Mouse (Mus musculus): ENCODE measurements at regions not wholly inside any gene's neighbourhood (a gene's known extent, or its start where the extent isn't known, plus 50 kb on each side); places are given as distances from the start of the nearest gene placed in this dataset.

DNA sequence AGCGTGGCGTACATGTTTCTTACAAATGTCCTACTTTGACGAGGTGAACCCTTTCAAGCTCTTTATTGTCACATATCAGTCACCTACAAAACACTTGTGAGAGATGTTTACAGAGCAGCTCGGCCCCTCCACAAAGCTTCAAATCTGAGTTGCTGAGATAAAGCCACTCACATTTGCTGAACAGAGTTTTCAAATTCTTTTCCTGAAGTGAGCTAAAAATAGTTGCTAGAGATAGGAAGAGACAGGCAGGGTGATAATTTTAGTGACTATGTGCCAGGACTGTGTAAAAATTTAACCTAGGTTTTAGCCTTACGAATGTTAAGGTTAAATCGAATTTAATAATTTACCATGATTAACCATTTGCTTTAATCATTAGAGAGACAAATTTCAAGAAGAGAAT, 52.3 kb upstream of the Gm47985 start:
- H3K36me3 ChIP-seq (ENCODE audit: control insufficient read depth, insufficient read depth, low read length) = no peaks in the 10 kb centered on the region
- 0 out of 2 replicates have a peak, but pooled peaks have one; percentile 27 for ATAC-seq (replicated peaks; ENCODE audit: insufficient number of reproducible peaks, low FRiP score, low TSS enrichment)
- no peaks in the 10 kb centered on the region for H3K27me3 ChIP-seq (ENCODE audit: control insufficient read depth, insufficient read depth, low read length)
- peak overlapping the region; percentile 22 for H3K4me2 ChIP-seq
- H3K4me3 ChIP-seq (ENCODE audit: low read depth, low read length) = no peak overlapping the region
- no peaks in the 10 kb centered on the region for H3K9me3 ChIP-seq (replicated peaks; ENCODE audit: control insufficient read depth, low read length)
- 26% methylated on average over 6 of the region's 6 CpGs for WGBS (ENCODE audit: insufficient replicate concordance)
- H3K4me1 ChIP-seq (ENCODE audit: control insufficient read depth, insufficient read depth, low read length) = peaks cover 24% of the 10 kb centered on the region
- 0 out of 2 replicates have a peak overlapping the region, but pooled peaks have one; percentile 5 for H3K9ac ChIP-seq (ENCODE audit: low read depth, low read length)
- peak overlapping the region; percentile 82 for H3K27ac ChIP-seq (ENCODE audit: low read depth, low read length)

DNA sequence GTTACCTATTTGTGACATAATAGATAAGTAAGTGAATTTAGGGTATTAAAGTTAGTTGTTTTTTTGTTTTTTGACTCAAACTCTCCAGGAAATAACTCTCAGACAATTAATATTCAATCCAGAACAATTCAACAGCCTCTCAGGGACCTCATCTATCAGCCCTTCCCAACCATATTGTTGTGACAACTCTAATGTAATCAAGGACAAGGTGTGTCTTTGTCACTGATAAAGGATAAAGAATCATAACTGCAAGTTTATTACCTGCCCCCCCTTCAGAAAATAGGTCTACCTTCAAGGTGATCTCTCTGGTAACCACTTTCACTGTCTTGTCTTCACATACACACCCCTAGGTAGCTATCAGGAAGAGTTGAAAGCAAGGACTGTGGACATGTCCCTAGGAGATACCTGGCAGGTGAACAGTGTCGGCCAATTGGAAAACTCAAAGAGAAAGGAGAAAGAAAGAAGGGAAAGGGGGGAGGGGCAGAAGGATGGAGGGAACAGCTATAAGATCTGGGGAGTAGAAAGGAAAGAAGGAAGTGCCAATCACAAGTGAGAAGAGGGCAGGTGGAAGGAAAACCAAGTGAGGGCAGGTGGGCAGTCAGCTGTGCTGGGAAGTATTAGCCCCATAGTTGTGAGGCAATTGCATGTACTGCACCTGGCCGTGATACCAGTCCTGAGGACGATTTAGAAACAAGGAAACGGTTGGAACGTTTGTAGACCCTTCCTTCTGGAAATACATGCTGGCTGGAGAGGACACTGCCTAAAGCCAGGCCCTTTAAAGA, 51.3 kb upstream of the Gm47985 start:
- Histone ChIP-seq H3K9me3 (replicated peaks; ENCODE audit: control insufficient read depth, low read length) (no peaks in the 10 kb centered on the region), H3K4me3 (ENCODE audit: low read depth, low read length) (no peak overlapping the region), H3K9ac (ENCODE audit: low read depth, low read length) (peak overlapping the region; percentile 34; the same call in 1 of the 2 replicates), H3K36me3 (ENCODE audit: control insufficient read depth, insufficient read depth, low read length) (no peaks in the 10 kb centered on the region), H3K27me3 (ENCODE audit: control insufficient read depth, insufficient read depth, low read length) (no peaks in the 10 kb centered on the region), H3K4me2 (no peak overlapping the region), H3K27ac (ENCODE audit: low read depth, low read length) (peak overlapping the region; percentile 68), H3K4me1 (ENCODE audit: control insufficient read depth, insufficient read depth, low read length) (peaks cover 24% of the 10 kb centered on the region)
- ATAC-seq (replicated peaks; ENCODE audit: insufficient number of reproducible peaks, low FRiP score, low TSS enrichment) = 0 out of 2 replicates have a peak, but pooled peaks have one; percentile 25
- 55% methylated on average over 5 of the region's 5 CpGs for WGBS (ENCODE audit: insufficient replicate concordance)

GRCm38 (mm10) chr1:151131627-151132284, 50.6 kb upstream of the Gm47985 start:
- H3K4me2 ChIP-seq = no peak overlapping the region
- H3K9me3 ChIP-seq (replicated peaks; ENCODE audit: control insufficient read depth, low read length) = no peaks in the 10 kb centered on the region
- H3K4me3 ChIP-seq (ENCODE audit: low read depth, low read length) = no peak overlapping the region
- H3K27ac ChIP-seq (ENCODE audit: low read depth, low read length) = peak overlapping the region; percentile 68
- no peaks in the 10 kb centered on the region for H3K27me3 ChIP-seq (ENCODE audit: control insufficient read depth, insufficient read depth, low read length)
- no peaks in the 10 kb centered on the region for H3K36me3 ChIP-seq (ENCODE audit: control insufficient read depth, insufficient read depth, low read length)
- peaks cover 24% of the 10 kb centered on the region for H3K4me1 ChIP-seq (ENCODE audit: control insufficient read depth, insufficient read depth, low read length)
- H3K9ac ChIP-seq (ENCODE audit: low read depth, low read length) = peak overlapping the region; percentile 34; the same call in 1 of the 2 replicates
- 35% methylated on average over 4 of the region's 4 CpGs for WGBS (ENCODE audit: insufficient replicate concordance)
- 0 out of 2 replicates have a peak, but pooled peaks have one; percentile 48 for ATAC-seq (replicated peaks; ENCODE audit: insufficient number of reproducible peaks, low FRiP score, low TSS enrichment)
